Mouse (Mus musculus) megakaryocyte, adult 5-6 weeks (primary cell): ENCODE results near the gene Tmem79. TPM values are rescaled to one million over a fixed set of nuclear protein-coding genes. Genes with fewer than 3 reads are reported as not detected.
"Not testable (repeated sequence)": the region's sequence is repeated elsewhere in the genome, so short reads cannot be mapped to it uniquely, and the experiment has no call there.

Experiments
- ATAC-seq: 2 replicates; pipeline ENCODE4 v1.8.0; 2016; ENCODE audit warnings: mild to moderate bottlenecking, inconsistent platforms; ENCODE audit not compliant: poor library complexity, severe bottlenecking
- total RNA-seq, 2 experiments: library from RNA; stranded (forward) in 1 of 2; stranded (reverse) in 1 of 2; fragments of 153-499, 151-499 nt in 1 of 2; fragments of 221-1000, 200-1000 nt in 1 of 2; gene quantifications; 2 replicates each; pipeline versions ENCODE4 v1.2.3 to v1.2.4; 2015 to 2017

The Tmem79 gene
- total RNA-seq, 2 experiments from 2014 or later = 1.2 to 2.6 TPM

- ATAC-seq = no peak
Measured at GRCm38 (mm10) chr3:88287110-88287509, 48.8 kb downstream of the Tmem79 start, which contains the start of gene Gm38392. Gene Gm38392 (minus strand): TSS chr3:88287210.

- not testable (repeated sequence) for ATAC-seq
Measured at GRCm38 (mm10) chr3:88285565-88285895, 50.4 kb downstream of the Tmem79 start.

GRCm38 (mm10) chr3:88284815-88285564 lies 51.0 kb downstream of the Tmem79 start:
- ATAC-seq = not testable (repeated sequence)

- ATAC-seq = not testable (repeated sequence)
Measured at GRCm38 (mm10) chr3:88281141-88281916, 54.6 kb downstream of the Tmem79 start.

GRCm38 (mm10) chr3:88280035-88280434 lies 55.9 kb downstream of the Tmem79 start:
- ATAC-seq = no peak

Other genes with a start within 250 kb of the Tmem79 start
- gene Mef2d, start 193.8 kb downstream of the Tmem79 start, total RNA-seq (2015) = 73.3 and 77.4 TPM in 2 replicates
- 29.2 and 42.0 TPM in 2 replicates for gene Mef2d, start 193.8 kb downstream of the Tmem79 start, total RNA-seq (2017)
- not detected in 2 replicates for gene Rhbg, start 81.4 kb downstream of the Tmem79 start, total RNA-seq (2015)
- gene Rhbg, start 81.4 kb downstream of the Tmem79 start, total RNA-seq (2017) = not detected in 2 replicates
- not detected in 2 replicates for gene Gm38392, start 48.9 kb downstream of the Tmem79 start, total RNA-seq (2015)
- gene Gm38392, start 48.9 kb downstream of the Tmem79 start, total RNA-seq (2017) = not detected in 2 replicates
- gene Tsacc, start 39.1 kb downstream of the Tmem79 start, total RNA-seq (2015) = 2.8 and 6.6 TPM in 2 replicates
- gene Tsacc, start 39.1 kb downstream of the Tmem79 start, total RNA-seq (2017) = 0.95 and 3.5 TPM in 2 replicates
- 153 and 179 TPM in 2 replicates for gene Cct3, start 39.0 kb downstream of the Tmem79 start, total RNA-seq (2015)
- gene Cct3, start 39.0 kb downstream of the Tmem79 start, total RNA-seq (2017) = 90.2 and 91.2 TPM in 2 replicates
- 146 and 170 TPM in 2 replicates for gene Glmp, start 11.1 kb downstream of the Tmem79 start, total RNA-seq (2015)
- 40.6 and 45.1 TPM in 2 replicates for gene Glmp, start 11.1 kb downstream of the Tmem79 start, total RNA-seq (2017)
- gene Smg5, start 112 bp upstream of the Tmem79 start, total RNA-seq (2015) = 20.6 and 21.1 TPM in 2 replicates
- gene Smg5, start 112 bp upstream of the Tmem79 start, total RNA-seq (2017) = 34.5 and 48.0 TPM in 2 replicates
- not detected in 2 replicates for gene Paqr6, start 28.4 kb upstream of the Tmem79 start, total RNA-seq (2015)
- gene Paqr6, start 28.4 kb upstream of the Tmem79 start, total RNA-seq (2017) = not detected in 2 replicates
- gene Bglap3, start 36.6 kb upstream of the Tmem79 start, total RNA-seq (2015) = not detected in 2 replicates
- not detected in 2 replicates for gene Bglap3, start 36.6 kb upstream of the Tmem79 start, total RNA-seq (2017)
- 0.84 TPM in 1 of 2 replicates, not detected in the other for gene Bglap2, start 42.6 kb upstream of the Tmem79 start, total RNA-seq (2015)
- 0.66 TPM in 1 of 2 replicates, not detected in the other for gene Bglap2, start 42.6 kb upstream of the Tmem79 start, total RNA-seq (2017)
- gene Bglap, start 48.3 kb upstream of the Tmem79 start, total RNA-seq (2015) = 0.93 and 1.5 TPM in 2 replicates
- gene Bglap, start 48.3 kb upstream of the Tmem79 start, total RNA-seq (2017) = 5.0 and 6.3 TPM in 2 replicates
- 115 and 131 TPM in 2 replicates for gene Pmf1, start 74.2 kb upstream of the Tmem79 start, total RNA-seq (2015)
- 78.5 and 81.9 TPM in 2 replicates for gene Pmf1, start 74.2 kb upstream of the Tmem79 start, total RNA-seq (2017)
- 11.4 and 11.6 TPM in 2 replicates for gene Slc25a44, start 89.0 kb upstream of the Tmem79 start, total RNA-seq (2015)
- 17.4 and 18.7 TPM in 2 replicates for gene Slc25a44, start 89.0 kb upstream of the Tmem79 start, total RNA-seq (2017)
- 171 and 181 TPM in 2 replicates for gene Sema4a, start 125.0 kb upstream of the Tmem79 start, total RNA-seq (2015)
- 164 and 167 TPM in 2 replicates for gene Sema4a, start 125.0 kb upstream of the Tmem79 start, total RNA-seq (2017)
- 1.5 and 1.9 TPM in 2 replicates for gene Lmna, start 173.8 kb upstream of the Tmem79 start, total RNA-seq (2015)
- 2.5 and 4.5 TPM in 2 replicates for gene Lmna, start 173.8 kb upstream of the Tmem79 start, total RNA-seq (2017)
- 0.04 and 0.05 TPM in 2 replicates for gene Mex3a, start 196.2 kb upstream of the Tmem79 start, total RNA-seq (2015)
- 0.04 and 0.18 TPM in 2 replicates for gene Mex3a, start 196.2 kb upstream of the Tmem79 start, total RNA-seq (2017)
- gene Rab25, start 212.2 kb upstream of the Tmem79 start, total RNA-seq (2015) = not detected in 2 replicates
- not detected in 2 replicates for gene Rab25, start 212.2 kb upstream of the Tmem79 start, total RNA-seq (2017)
- gene Lamtor2, start 216.9 kb upstream of the Tmem79 start, total RNA-seq (2015) = 31.3 TPM in 2 replicates
- 57.8 and 73.4 TPM in 2 replicates for gene Lamtor2, start 216.9 kb upstream of the Tmem79 start, total RNA-seq (2017)
- 10.5 and 14.5 TPM in 2 replicates for gene Ubqln4, start 217.6 kb upstream of the Tmem79 start, total RNA-seq (2015)
- 15.9 and 16.4 TPM in 2 replicates for gene Ubqln4, start 217.6 kb upstream of the Tmem79 start, total RNA-seq (2017)
- gene Ssr2, start 239.7 kb upstream of the Tmem79 start, total RNA-seq (2015) = 207 and 216 TPM in 2 replicates
- 93.2 and 107 TPM in 2 replicates for gene Ssr2, start 239.7 kb upstream of the Tmem79 start, total RNA-seq (2017)